Mouse (Mus musculus) CH12.LX (cell line): ENCODE results near the gene Cd3e. TPM values are rescaled to one million over a fixed set of nuclear protein-coding genes. Genes with fewer than 3 reads are reported as not detected.

Experiments used
- DNase-seq: peaks from one replicate; pipeline ENCODE4 v3.0.0-alpha.2; 2013; ENCODE audit errors: extremely low read depth
- H3K27ac ChIP-seq: 2 replicates; pipeline ENCODE4 v1.5.1; 2012; ENCODE audit warnings: low read depth, mild to moderate bottlenecking, control low read depth, moderate library complexity; ENCODE audit not compliant: insufficient read depth
- H3K27me3 ChIP-seq: replicated peaks from 2 replicates; pipeline ENCODE3; 2012; ENCODE audit warnings: inconsistent platforms
- H3K36me3 ChIP-seq, 2 experiments: replicated peaks in 1 of 2; 2 replicates each; pipeline versions ENCODE3 to v1.6.1; 2012; ENCODE audit warnings: inconsistent platforms in 1 of 2, low read length in 1 of 2, mild to moderate bottlenecking in 1 of 2, mixed read lengths in 1 of 2, moderate library complexity in 1 of 2; ENCODE audit not compliant: control insufficient read depth in 1 of 2, insufficient read depth in 1 of 2
- H3K4me1 ChIP-seq, 2 experiments: 2 replicates each; pipeline ENCODE4 v1.6.1; 2012; ENCODE audit warnings: inconsistent platforms in 1 of 2, moderate library complexity in 1 of 2; ENCODE audit not compliant: insufficient read depth in 2 of 2, control insufficient read depth in 1 of 2
- H3K4me2 ChIP-seq: 2 replicates; pipeline ENCODE4 v1.6.1; 2012; ENCODE audit warnings: low read depth, mild to moderate bottlenecking, control low read depth; ENCODE audit not compliant: poor library complexity, insufficient read depth, severe bottlenecking
- H3K4me3 ChIP-seq, 3 experiments: fragments of 150-350 bp in 1 of 3; sonication (generic) in 1 of 3; replicated peaks in 1 of 3; 2 replicates each; pipeline versions ENCODE3 to v1.5.1; 2011 to 2012; ENCODE audit warnings: low read depth in 2 of 3, low read length in 2 of 3, mild to moderate bottlenecking in 2 of 3, moderate library complexity in 2 of 3, control low read depth in 1 of 3, improper control_type of control experiment in 1 of 3, inconsistent platforms in 1 of 3, mixed read lengths in 1 of 3; ENCODE audit not compliant: poor library complexity in 1 of 3
- H3K79me2 ChIP-seq: replicated peaks from 2 replicates; pipeline ENCODE4 v1.6.1; 2012; ENCODE audit warnings: mild to moderate bottlenecking, moderate library complexity; ENCODE audit not compliant: control insufficient read depth, poor library complexity, insufficient read depth, severe bottlenecking; ENCODE audit errors: extremely low read depth
- H3K9ac ChIP-seq: 2 replicates; pipeline ENCODE4 v1.6.1; 2012; ENCODE audit warnings: low read depth, mild to moderate bottlenecking, control low read depth, moderate library complexity; ENCODE audit not compliant: insufficient read depth
- H3K9me3 ChIP-seq: replicated peaks from 2 replicates; pipeline ENCODE3; 2012; ENCODE audit warnings: low read length, inconsistent platforms, mixed read lengths
- CHD2 ChIP-seq: IDR thresholded peaks from 2 replicates; pipeline ENCODE4 v1.6.1; 2011; ENCODE audit warnings: low read length, improper control_type of control experiment
- ELF1 ChIP-seq: IDR thresholded peaks from 2 replicates; pipeline ENCODE4 v1.6.1; 2014; ENCODE audit warnings: low read depth, mild to moderate bottlenecking, inconsistent platforms, low read length, improper control_type of control experiment
- EP300 ChIP-seq: IDR thresholded peaks from 2 replicates; pipeline ENCODE4 v1.6.1; 2011; ENCODE audit warnings: low read length, improper control_type of control experiment
- ETS1 ChIP-seq: conservative IDR thresholded peaks from 2 replicates; pipeline ENCODE4 v1.6.1; 2012; ENCODE audit warnings: low read depth, mild to moderate bottlenecking, inconsistent platforms, low read length, improper control_type of control experiment, moderate library complexity
- GABPA ChIP-seq: IDR thresholded peaks from 2 replicates; pipeline ENCODE4 v1.6.1; 2012; ENCODE audit warnings: low read depth, low read length, improper control_type of control experiment, inconsistent platforms; ENCODE audit not compliant: insufficient replicate concordance
- HCFC1 ChIP-seq: IDR thresholded peaks from 2 replicates; pipeline ENCODE4 v1.6.1; 2012; ENCODE audit warnings: low read depth, mild to moderate bottlenecking, inconsistent platforms, low read length, improper control_type of control experiment
- JUN ChIP-seq: IDR thresholded peaks from 2 replicates; pipeline ENCODE4 v1.6.1; 2011; ENCODE audit warnings: low read depth, mild to moderate bottlenecking, low read length, improper control_type of control experiment, moderate library complexity; ENCODE audit not compliant: insufficient read depth
- KAT2A ChIP-seq: IDR thresholded peaks from 2 replicates; pipeline ENCODE4 v1.6.1; 2012; ENCODE audit warnings: low read length, improper control_type of control experiment, inconsistent platforms; ENCODE audit not compliant: insufficient replicate concordance
- MAX ChIP-seq: IDR thresholded peaks from 2 replicates; pipeline ENCODE4 v1.6.1; 2011; ENCODE audit warnings: low read length, improper control_type of control experiment
- MEF2A ChIP-seq: IDR thresholded peaks from 2 replicates; pipeline ENCODE4 v1.6.1; 2014; ENCODE audit warnings: low read depth, mild to moderate bottlenecking, inconsistent platforms, low read length, improper control_type of control experiment, borderline replicate concordance
- MYC ChIP-seq: IDR thresholded peaks from 2 replicates; pipeline ENCODE4 v1.6.1; 2011; ENCODE audit warnings: low read depth, mild to moderate bottlenecking, improper control_type of control experiment, low read length
- NELFE ChIP-seq: IDR thresholded peaks from 2 replicates; pipeline ENCODE4 v1.6.1; 2011; ENCODE audit warnings: low read depth, low read length, improper control_type of control experiment
- PAX5 ChIP-seq: IDR thresholded peaks from 2 replicates; pipeline ENCODE4 v1.6.1; 2012; ENCODE audit warnings: low read length, inconsistent platforms, mixed read lengths
- RCOR1 ChIP-seq: conservative IDR thresholded peaks from 2 replicates; pipeline ENCODE4 v1.6.1; 2012; ENCODE audit warnings: low read depth, mild to moderate bottlenecking, inconsistent platforms, low read length, improper control_type of control experiment
- SIN3A ChIP-seq: IDR thresholded peaks from 2 replicates; pipeline ENCODE4 v1.6.1; 2012; ENCODE audit warnings: low read length, improper control_type of control experiment, inconsistent platforms
- SMC3 ChIP-seq: IDR thresholded peaks from 2 replicates; pipeline ENCODE4 v1.6.1; 2011; ENCODE audit warnings: low read depth, low read length, improper control_type of control experiment
- UBTF ChIP-seq: IDR thresholded peaks from 2 replicates; pipeline ENCODE4 v1.6.1; 2012; ENCODE audit warnings: low read depth, mild to moderate bottlenecking, inconsistent platforms, low read length, improper control_type of control experiment, moderate library complexity
- USF1 ChIP-seq: IDR thresholded peaks from 2 replicates; pipeline ENCODE4 v1.6.1; 2014; ENCODE audit warnings: low read depth, mild to moderate bottlenecking, inconsistent platforms, low read length, improper control_type of control experiment
- ZMIZ1 ChIP-seq: IDR thresholded peaks from 2 replicates; pipeline ENCODE4 v1.6.1; 2012; ENCODE audit warnings: low read depth, mild to moderate bottlenecking, inconsistent platforms, low read length, improper control_type of control experiment
- ZNF384 ChIP-seq: IDR thresholded peaks from 2 replicates; pipeline ENCODE4 v1.6.1; 2012; ENCODE audit warnings: low read depth, low read length, improper control_type of control experiment, inconsistent platforms
- dilution Hi-C: fragments of 300-500 bp; cut with MboI; formaldehyde crosslinking; loops from 2 replicates; pipeline ENCODE4 v1.14.3; 2020; ENCODE audit warnings: low sequenced_read_pairs; ENCODE audit not compliant: extremely low pct_unique_long_range_greater_than_20kb, extremely low pct_ligation_motif_present
- in situ Hi-C: fragments of 300-500 bp; cut with MboI; formaldehyde crosslinking; loops from 3 replicates; pipeline ENCODE4 v1.14.3; 2019; ENCODE audit warnings: low sequenced_read_pairs, low pct_ligation_motif_present, low pct_unique_long_range_greater_than_20kb, mixed read lengths
- polyA plus RNA-seq: library from polyadenylated mRNA; unstranded; fragments of >175 nt; gene quantifications from 2 replicates; pipeline ENCODE4 v1.2.1, GENCODE M21; 2012; ENCODE audit warnings: low read depth; ENCODE audit not compliant: insufficient read length
- total RNA-seq, 2 experiments: library from RNA; depleted of rRNA; stranded (reverse); fragments of 300-350 nt in 1 of 2; fragments of >200 nt in 1 of 2; gene quantifications; 2 replicates each; pipeline ENCODE4 v1.2.3; 2012 to 2014

The Cd3e gene
- not detected in 2 replicates for total RNA-seq (2012; rRNA removed)
- not detected in 2 replicates for total RNA-seq (2014; rRNA removed)
- not detected in 2 replicates for polyA plus RNA-seq

DNA sequence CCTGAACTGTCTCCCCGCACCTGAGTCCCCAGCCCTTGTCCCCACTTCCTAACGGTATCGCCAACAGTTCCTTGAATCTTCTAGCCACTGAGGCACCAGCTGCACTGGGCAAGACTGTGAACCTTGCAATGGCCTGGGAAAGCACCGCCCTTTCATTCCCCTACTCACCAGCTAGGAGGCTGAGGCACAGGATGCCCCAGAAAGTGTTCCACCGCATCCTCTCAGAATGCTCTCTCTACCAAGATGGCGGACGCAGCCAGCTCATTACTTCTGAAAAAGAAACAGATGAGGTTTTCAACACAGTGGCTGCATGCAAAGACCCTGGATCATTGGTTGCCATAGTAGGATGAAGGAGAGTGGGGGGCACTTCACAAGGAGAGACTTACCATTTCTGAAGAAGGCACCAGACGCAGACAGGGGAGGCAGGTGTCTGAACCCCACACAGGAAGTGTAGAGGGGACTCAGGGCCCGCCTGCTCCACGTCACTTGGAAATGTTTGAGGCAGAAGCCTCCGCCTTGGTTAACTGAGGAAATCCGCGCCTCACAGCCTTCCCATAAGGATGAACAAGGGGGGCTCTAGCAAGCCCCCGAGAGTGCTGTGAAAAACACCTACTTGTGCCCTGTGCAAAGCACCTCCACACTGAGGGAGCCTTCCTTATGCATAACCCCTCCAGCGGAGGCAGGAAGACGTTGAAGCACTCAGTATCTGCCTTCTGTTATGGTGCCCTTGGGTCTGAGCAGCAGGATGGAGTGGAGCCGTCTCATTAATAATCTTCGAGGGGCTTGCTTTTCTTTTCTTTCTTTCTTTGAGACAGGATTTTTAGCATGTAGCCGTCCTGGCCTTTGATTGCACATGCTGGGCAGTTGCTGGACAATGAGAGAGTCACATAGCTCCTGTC, at the start of gene Cd3e:
Gene Cd3e (minus strand): TSS at position 448 of the 899 bp plus-strand sequence.
- H3K27me3 ChIP-seq, result no peaks in the 10 kb centered on the region
- H3K79me2 ChIP-seq, result no peaks in the 10 kb centered on the region
- no peak for DNase-seq
- peaks cover 15 to 25% of the 10 kb centered on the region in 2 experiments for H3K4me1 ChIP-seq
- no peak within 1 kb of the TSS for H3K27ac ChIP-seq
- no peak within 1 kb of the TSS for H3K4me2 ChIP-seq
- no peak within 1 kb of the TSS for H3K9ac ChIP-seq
- in situ Hi-C loops, result loop anchor here (5.0 to 25.0 kb wide), 2 partner anchors 37 to 378 kb away; partner anchors contain the start of gene Fxyd2
- peaks cover 1% of the 10 kb centered on the region for H3K9me3 ChIP-seq
- H3K4me3 ChIP-seq, result no peak within 1 kb of the TSS
- no peak for TF ChIP-seq USF1
- TF ChIP-seq MEF2A, result no peak
- TF ChIP-seq SIN3A, result no peak
- no peak for TF ChIP-seq UBTF
- no peak for TF ChIP-seq RCOR1
- no peak for TF ChIP-seq ELF1
- no peak for TF ChIP-seq ZNF384
- no peak for TF ChIP-seq EP300
- TF ChIP-seq KAT2A, result no peak
- no peaks in the 10 kb centered on the region for H3K36me3 ChIP-seq
- dilution Hi-C loops, result no loop called here

DNA sequence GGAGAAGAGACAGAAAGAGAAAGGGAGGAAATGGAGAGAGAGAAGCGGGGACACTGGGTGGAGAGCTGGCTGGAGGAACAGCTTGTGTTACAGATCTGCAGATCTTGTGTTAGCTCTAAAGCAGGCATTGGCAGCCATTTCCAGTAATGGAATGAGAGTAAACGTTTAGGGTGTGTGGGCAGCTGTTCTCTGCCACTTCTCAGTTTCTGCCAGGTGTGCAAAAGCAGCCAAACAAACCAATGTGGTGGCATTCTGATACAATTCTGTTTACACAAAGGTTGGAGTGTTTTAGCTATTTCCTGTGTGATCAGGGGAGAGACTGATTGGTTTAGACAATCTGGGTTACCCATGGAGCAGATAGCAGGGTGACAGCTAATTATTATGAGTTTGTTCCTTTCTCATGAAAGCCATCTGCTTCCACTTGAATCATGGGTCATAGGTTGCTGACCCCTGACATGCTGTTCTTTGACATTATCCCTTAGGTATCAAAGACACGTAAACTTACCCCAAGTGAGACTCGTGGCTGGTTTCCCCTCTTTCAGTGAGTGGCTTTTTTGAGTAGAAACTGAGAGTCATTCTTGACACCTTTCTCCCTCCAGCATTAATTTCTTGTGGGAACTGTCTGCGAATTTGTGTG, 49.0 kb upstream of the Cd3e start:
- H3K27me3 ChIP-seq, result no peaks in the 10 kb centered on the region
- no peak for DNase-seq
- H3K9ac ChIP-seq, result no peak overlapping the region
- H3K79me2 ChIP-seq, result 0 out of 2 replicates have a peak, but pooled peaks cover 3% of the 10 kb centered on the region
- dilution Hi-C loops, result no loop called here
- TF ChIP-seq ZMIZ1 (no peak), NELFE (no peak), ETS1 (no peak), EP300 (no peak), ELF1 (no peak), GABPA (no peak), MAX (no peak), UBTF (no peak), HCFC1 (no peak), SMC3 (no peak), MEF2A (no peak), PAX5 (no peak), MYC (no peak), USF1 (no peak), CHD2 (no peak), JUN (no peak)
- TF ChIP-seq, all 38 proteins: peak for 0
- H3K27ac ChIP-seq, result no peak overlapping the region
- peaks cover 7 to 18% of the 10 kb centered on the region in 2 experiments for H3K4me1 ChIP-seq
- 0 out of 2 replicates have a peak overlapping the region, but pooled peaks have one; percentile 12 for H3K4me2 ChIP-seq
- H3K4me3 ChIP-seq, result no peak overlapping the region
- peaks cover 0 to 7% of the 10 kb centered on the region in 2 experiments for H3K36me3 ChIP-seq
- in situ Hi-C loops, result no loop called here
- no peaks in the 10 kb centered on the region for H3K9me3 ChIP-seq
